In genomic region chr16:30540107-30541001, GRCm38 (mm10) we compare ENCODE assay signal across 8 mouse cellular contexts. TPM values are rescaled to one million over a fixed set of nuclear protein-coding genes. Genes with fewer than 3 reads are reported as not detected.
DNase-seq lines count a peak whose midpoint lies in the region; ATAC-seq and TF ChIP-seq lines count a peak whose summit lies in the region.

No protein-coding gene starts in this region.

- H3K36me3 ChIP-seq in kidney, embryonic 15.5 days, result peaks cover 3% of the 10 kb centered on the region; the same call in 1 of the 2 replicates
- H3K36me3 ChIP-seq in embryonic facial prominence, embryonic 11.5 days (replicated peaks; ENCODE audit: control insufficient read depth, insufficient read depth, low read depth, low read length), result no peaks in the 10 kb centered on the region
- peaks cover 4% of the 10 kb centered on the region for H3K36me3 ChIP-seq in limb, embryonic 14.5 days (ENCODE audit: control insufficient read depth, insufficient read depth, low read length)

- DNase-seq in cerebellum, postnatal 4 days (ENCODE audit: low spot score in 2 of 2), result no peak
- no peak for DNase-seq in kidney, postnatal 10 days
- DNase-seq in embryonic facial prominence, embryonic 11.5 days (ENCODE audit: low spot score), result no peak
- DNase-seq in limb, embryonic 14.5 days (ENCODE audit: low spot score), result no peak
- no peak for DNase-seq in frontal cortex, postnatal 25 days (ENCODE audit: low spot score in 2 of 2)
- no peak for DNase-seq in spleen, postnatal 14 days (ENCODE audit: low spot score in 2 of 2)

- H3K9me3 ChIP-seq in kidney, embryonic 15.5 days (replicated peaks), result no peaks in the 10 kb centered on the region
- no peaks in the 10 kb centered on the region for H3K9me3 ChIP-seq in embryonic facial prominence, embryonic 11.5 days (replicated peaks; ENCODE audit: control insufficient read depth, low read length)
- no peaks in the 10 kb centered on the region for H3K9me3 ChIP-seq in limb, embryonic 14.5 days (ENCODE audit: control insufficient read depth, low read length)

- H3K9ac ChIP-seq in kidney, embryonic 15.5 days, result no peak overlapping the region
- peak overlapping the region; percentile 6; the same call in 1 of the 2 replicates for H3K9ac ChIP-seq in embryonic facial prominence, embryonic 11.5 days (replicated peaks; ENCODE audit: low read length)
- 0 out of 2 replicates have a peak overlapping the region, but pooled peaks have one; percentile 7 for H3K9ac ChIP-seq in limb, embryonic 14.5 days (ENCODE audit: low read depth, low read length, severe bottlenecking)

- WGBS in kidney, embryonic 15.5 days, result 57% methylated on average over 20 of the region's 20 CpGs
- WGBS in embryonic facial prominence, embryonic 11.5 days, result 69% methylated on average over 20 of the region's 20 CpGs
- WGBS in limb, embryonic 14.5 days, result 66% methylated on average over 19 of the region's 20 CpGs

- peak overlapping the region; percentile 41 for H3K4me2 ChIP-seq in kidney, embryonic 15.5 days
- peak overlapping the region; percentile 13; the same call in 1 of the 2 replicates for H3K4me2 ChIP-seq in embryonic facial prominence, embryonic 11.5 days (ENCODE audit: low read depth, low read length)
- peak overlapping the region; percentile 31 for H3K4me2 ChIP-seq in limb, embryonic 14.5 days (replicated peaks; ENCODE audit: low read depth, low read length, severe bottlenecking)

- peak overlapping the region; percentile 24 for H3K4me3 ChIP-seq in kidney, embryonic 15.5 days (replicated peaks)
- H3K4me3 ChIP-seq in embryonic facial prominence, embryonic 11.5 days (ENCODE audit: low read depth, low read length), result no peak overlapping the region
- H3K4me3 ChIP-seq in limb, embryonic 14.5 days (replicated peaks; ENCODE audit: low read length), result peak overlapping the region; percentile 24

- no peak for TF ChIP-seq POLR2A in limb, embryonic 14.5 days (IDR thresholded peaks at IDR 0.05; ENCODE audit: borderline replicate concordance, extremely low read depth, insufficient read depth, insufficient read length)

- H3K4me1 ChIP-seq in kidney, embryonic 15.5 days, result peaks cover 9% of the 10 kb centered on the region
- no peaks in the 10 kb centered on the region for H3K4me1 ChIP-seq in embryonic facial prominence, embryonic 11.5 days (ENCODE audit: control insufficient read depth, insufficient read depth, low read length)
- H3K4me1 ChIP-seq in limb, embryonic 14.5 days (ENCODE audit: control insufficient read depth, insufficient read depth, low read length), result no peaks in the 10 kb centered on the region

- ATAC-seq in cerebellum, adult (ENCODE audit: insufficient number of reproducible peaks, low FRiP score, low TSS enrichment), result 0 out of 2 replicates have a peak, but pooled peaks have one; percentile 18
- ATAC-seq in kidney, embryonic 15.5 days (replicated peaks; ENCODE audit: low FRiP score), result peak; percentile 74
- peak; percentile 53; the same call in 1 of the 2 replicates for ATAC-seq in embryonic facial prominence, embryonic 11.5 days (replicated peaks; ENCODE audit: insufficient number of reproducible peaks, low FRiP score, low TSS enrichment, low read depth)
- no peak for ATAC-seq in limb, embryonic 14.5 days (ENCODE audit: low FRiP score, low read depth)

- H3K27ac ChIP-seq in kidney, embryonic 15.5 days, result no peak overlapping the region
- no peak overlapping the region for H3K27ac ChIP-seq in embryonic facial prominence, embryonic 11.5 days (replicated peaks; ENCODE audit: low read depth, low read length)
- no peak overlapping the region for H3K27ac ChIP-seq in limb, embryonic 14.5 days (replicated peaks; ENCODE audit: low read depth, low read length)

- H3K27me3 ChIP-seq in kidney, embryonic 15.5 days, result no peaks in the 10 kb centered on the region
- no peaks in the 10 kb centered on the region for H3K27me3 ChIP-seq in embryonic facial prominence, embryonic 11.5 days (ENCODE audit: control insufficient read depth, insufficient read depth, low read length)
- H3K27me3 ChIP-seq in limb, embryonic 14.5 days (ENCODE audit: control insufficient read depth, insufficient read depth, low read length), result no peaks in the 10 kb centered on the region

RNA-seq across cellular contexts. Expression of gene Tmem44, which starts 10.3 kb away (rescaled TPM):
- polyA plus RNA-seq in kidney, embryonic 15.5 days (2015; fragmentation: Nextera tagmentation; extraction: Ambion mirVana), result 15.0 and 18.6 TPM in 2 replicates
- 24.3 and 24.7 TPM in 2 replicates for polyA plus RNA-seq in embryonic facial prominence, embryonic 11.5 days (2014; fragmentation: Nextera tagmentation; extraction: Ambion mirVana)
- polyA plus RNA-seq in limb, embryonic 14.5 days (2012; rRNA removed), result 39.4 and 45.2 TPM in 2 replicates
- 16.9 and 24.5 TPM in 2 replicates for polyA plus RNA-seq in limb, embryonic 14.5 days (2014; fragmentation: Nextera tagmentation; extraction: Ambion mirVana)

RNA-seq across cellular contexts. Expression of gene Lsg1, which starts 47.0 kb away (rescaled TPM):
- polyA plus RNA-seq in kidney, embryonic 15.5 days (2015; fragmentation: Nextera tagmentation; extraction: Ambion mirVana), result 69.4 and 73.0 TPM in 2 replicates
- polyA plus RNA-seq in embryonic facial prominence, embryonic 11.5 days (2014; fragmentation: Nextera tagmentation; extraction: Ambion mirVana), result 78.0 and 87.0 TPM in 2 replicates
- polyA plus RNA-seq in limb, embryonic 14.5 days (2012; rRNA removed), result 30.2 and 36.3 TPM in 2 replicates
- 64.2 and 64.7 TPM in 2 replicates for polyA plus RNA-seq in limb, embryonic 14.5 days (2014; fragmentation: Nextera tagmentation; extraction: Ambion mirVana)

RNA-seq across cellular contexts. Expression of gene Fam43a, which starts 59.2 kb away (rescaled TPM):
- 22.5 and 25.1 TPM in 2 replicates for polyA plus RNA-seq in kidney, embryonic 15.5 days (2015; fragmentation: Nextera tagmentation; extraction: Ambion mirVana)
- 10.4 and 10.9 TPM in 2 replicates for polyA plus RNA-seq in embryonic facial prominence, embryonic 11.5 days (2014; fragmentation: Nextera tagmentation; extraction: Ambion mirVana)
- polyA plus RNA-seq in limb, embryonic 14.5 days (2012; rRNA removed), result 14.3 and 18.3 TPM in 2 replicates
- 8.0 and 9.1 TPM in 2 replicates for polyA plus RNA-seq in limb, embryonic 14.5 days (2014; fragmentation: Nextera tagmentation; extraction: Ambion mirVana)
